Mouse (Mus musculus) gastrocnemius, postnatal 14 days (tissue): ENCODE results near the gene Tmem238. TPM values are rescaled to one million over a fixed set of nuclear protein-coding genes. Genes with fewer than 3 reads are reported as not detected.
A peak's percentile ranks its signal among the peaks of the same experiment; 100 is the strongest.
"Not testable (repeated sequence)": the region's sequence is repeated elsewhere in the genome, so short reads cannot be mapped to it uniquely, and the experiment has no call there.

Experiments used
- DNase-seq: peaks from one replicate; pipeline ENCODE4 v3.0.0; 2021; ENCODE audit warnings: mixed read lengths
- intact Hi-C: fragments of 180-260 bp; cut with DNase I; formaldehyde crosslinking; loops from one replicate; pipeline ENCODE4 v1.15.1; 2025; ENCODE audit warnings: low total_unique reads
- long read RNA-seq, 2 experiments: library from polyadenylated mRNA; stranded (forward); transcript quantifications; one replicate each; pipeline ENCODE4 v2.0.0; 2021
- total RNA-seq, 2 experiments: library from RNA; stranded (reverse); gene quantifications; 2 replicates each; pipeline ENCODE4 v1.2.3; 2021

Tmem238 gene
- total RNA-seq, result 1 to 10 TPM; 2.5 to 4.1 TPM
- long read RNA-seq, experiment 1, transcript Tmem238-202 (3 exons, 241 nt), result major isoform, 6 of 11 reads
- long read RNA-seq, experiment 1, partial matches to known transcripts, result 0 of 11 reads
- long read RNA-seq, experiment 1, other reads (novel, unspliced or antisense), result 2 of 11 reads
- long read RNA-seq, experiment 2, transcript Tmem238-202 (3 exons, 241 nt), result major isoform, 10 of 16 reads
- long read RNA-seq, experiment 2, partial matches to known transcripts, result 0 of 16 reads
- long read RNA-seq, experiment 2, other reads (novel, unspliced or antisense), result 2 of 16 reads

DNA sequence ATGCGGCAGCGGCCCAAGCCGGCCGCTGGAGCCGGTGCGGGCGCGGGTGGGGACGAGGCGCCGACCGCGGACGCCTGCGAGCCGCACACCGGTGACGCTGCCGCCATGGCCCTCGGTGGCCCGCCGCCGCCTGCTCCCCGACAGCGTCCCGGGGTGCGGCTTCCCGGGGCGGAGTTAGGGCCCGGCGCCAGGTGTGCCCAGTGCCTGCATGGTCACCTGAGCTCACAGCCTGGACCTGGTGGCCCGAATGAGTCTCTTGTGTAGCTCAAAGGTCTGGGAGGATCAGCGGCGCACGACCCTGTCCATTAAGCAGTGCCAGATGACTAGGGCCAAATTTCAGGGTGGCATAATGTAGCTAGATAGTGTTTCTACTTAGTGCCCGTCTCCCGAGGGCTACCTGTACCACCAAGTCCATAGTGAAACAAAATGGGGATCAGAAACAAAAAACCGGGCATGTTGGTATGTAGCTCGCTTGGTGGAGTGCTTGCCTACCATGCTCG is at the start of gene Tmem238:
Gene Tmem238, minus strand, starts transcription at position 221 of the 500 bp plus-strand sequence.
- DNase-seq, result peak; percentile 74
- intact Hi-C loops, result loop anchor here (5.0 kb wide), 1 partner anchor 87 kb away; no protein-coding TSS in a partner anchor

DNA sequence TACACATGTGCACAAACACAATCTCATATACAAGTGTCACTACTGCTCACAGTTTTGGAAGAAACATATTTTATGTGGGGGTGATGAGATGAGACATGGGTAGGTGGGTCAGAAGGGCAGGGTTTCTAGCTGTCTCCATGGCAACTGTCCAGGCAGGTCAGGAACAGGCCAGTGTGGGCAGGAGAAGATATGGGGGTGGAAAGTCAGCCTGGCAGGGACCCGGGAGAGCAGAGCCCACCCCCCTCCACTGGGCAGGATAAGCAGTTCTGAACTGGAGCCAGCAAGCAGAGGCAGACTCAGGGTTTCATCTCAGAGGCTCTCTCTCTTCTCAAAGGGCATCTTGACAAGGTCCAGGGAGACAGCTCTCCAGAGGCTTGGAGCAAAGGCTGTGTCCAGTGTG is 48.2 kb upstream of the Tmem238 start:
- no peak for DNase-seq
- intact Hi-C loops, result no loop called here

DNA sequence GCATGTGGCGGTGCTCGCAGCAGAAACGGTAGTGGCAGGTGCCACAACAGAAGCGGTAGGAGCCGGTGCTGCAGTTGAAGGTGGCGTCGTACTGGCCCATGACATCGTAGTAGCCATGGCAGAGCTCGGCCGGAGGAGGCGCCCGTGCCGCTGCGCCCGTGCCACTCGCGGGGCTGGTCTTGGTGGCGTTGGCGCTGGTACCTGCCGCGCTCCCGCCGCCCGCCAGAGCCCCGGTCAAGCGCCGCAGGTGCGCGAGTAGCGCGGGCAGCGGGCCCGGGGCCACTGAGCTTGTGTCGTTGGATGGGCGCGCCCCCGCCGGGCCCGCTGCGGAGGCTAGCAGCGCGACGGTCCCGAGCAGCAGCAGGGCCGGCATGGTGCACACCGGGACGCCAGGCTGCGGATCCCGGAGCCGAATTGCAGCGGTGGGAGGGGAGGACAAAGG is 46.9 kb upstream of the Tmem238 start:
- DNase-seq, result peak; percentile 37
- intact Hi-C loops, result no loop called here

DNA sequence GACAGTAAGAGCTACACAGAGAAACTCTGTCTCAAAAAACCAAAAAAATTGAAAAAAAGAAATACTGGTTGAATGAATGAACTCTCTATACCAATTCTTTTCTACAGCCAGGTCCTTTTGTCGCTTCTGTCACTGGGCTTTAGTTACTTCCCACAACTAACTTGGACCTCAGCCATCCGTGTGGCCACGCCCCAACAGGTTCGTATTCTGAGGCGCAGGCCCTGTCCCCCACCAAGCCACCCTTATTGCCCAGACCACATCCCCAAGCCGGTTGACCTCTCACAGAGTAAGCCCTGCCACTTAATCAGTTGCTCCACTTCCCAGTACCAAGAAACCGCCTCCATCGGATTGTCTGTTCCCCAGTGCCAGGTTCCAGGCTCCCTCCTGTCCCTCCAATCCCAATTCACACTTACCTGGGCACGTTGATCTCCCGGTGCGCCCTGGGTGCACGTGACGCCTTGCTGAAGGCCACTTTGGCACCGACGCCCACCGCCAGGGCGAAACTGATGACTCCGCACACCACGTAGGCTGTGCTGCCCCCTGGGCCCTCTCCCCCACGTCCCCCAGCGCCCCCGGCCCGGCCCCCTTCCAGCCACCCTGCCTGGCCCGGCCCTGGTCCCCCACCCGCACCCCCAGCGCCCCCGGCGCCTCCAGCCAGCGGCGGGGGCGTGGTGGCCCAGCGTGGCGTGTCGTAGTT is 46.3 kb upstream of the Tmem238 start:
- intact Hi-C loops, result no loop called here
- DNase-seq, result no peak

DNA sequence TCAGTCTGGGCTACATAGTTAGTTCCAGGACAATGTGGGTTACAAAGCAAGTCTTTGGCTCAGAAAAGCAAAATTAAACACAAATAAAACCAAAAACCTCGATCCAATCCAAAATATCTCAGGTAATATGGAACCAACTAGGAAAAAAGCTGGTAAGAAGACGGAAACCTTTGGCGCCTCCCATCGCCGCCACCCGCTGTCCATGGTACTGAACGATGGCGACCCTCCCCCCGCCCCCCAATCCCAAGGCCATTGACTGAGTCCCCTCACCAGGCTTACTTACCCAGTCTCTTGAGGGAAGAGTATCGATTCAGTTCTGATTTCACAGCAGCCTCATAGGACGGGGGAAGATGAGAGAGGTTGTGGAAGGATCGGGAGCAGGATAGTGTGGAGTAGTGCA is 41.0 kb upstream of the Tmem238 start:
- no peak for DNase-seq
- intact Hi-C loops, result no loop called here

DNA sequence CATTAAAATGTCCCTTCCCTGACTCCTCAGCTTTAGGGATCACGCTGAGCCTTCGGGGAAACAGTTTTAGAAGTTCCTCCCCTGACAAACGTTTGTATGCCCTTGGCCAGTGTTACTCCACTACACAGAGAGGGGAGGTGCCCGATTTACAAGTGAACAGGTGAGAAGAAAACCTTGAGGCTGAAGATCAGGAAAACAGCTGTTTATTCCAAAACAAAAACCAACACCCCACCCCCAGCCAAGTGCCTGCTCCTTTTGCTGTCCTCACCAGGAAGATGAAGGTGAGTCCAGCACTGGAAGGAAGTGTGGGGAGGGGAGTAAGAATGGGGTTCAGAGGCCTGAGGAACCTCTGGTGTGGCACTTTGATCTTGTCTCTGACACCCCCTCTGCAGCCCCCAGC is 35.9 kb upstream of the Tmem238 start:
- DNase-seq, result no peak
- intact Hi-C loops, result no loop called here

DNA sequence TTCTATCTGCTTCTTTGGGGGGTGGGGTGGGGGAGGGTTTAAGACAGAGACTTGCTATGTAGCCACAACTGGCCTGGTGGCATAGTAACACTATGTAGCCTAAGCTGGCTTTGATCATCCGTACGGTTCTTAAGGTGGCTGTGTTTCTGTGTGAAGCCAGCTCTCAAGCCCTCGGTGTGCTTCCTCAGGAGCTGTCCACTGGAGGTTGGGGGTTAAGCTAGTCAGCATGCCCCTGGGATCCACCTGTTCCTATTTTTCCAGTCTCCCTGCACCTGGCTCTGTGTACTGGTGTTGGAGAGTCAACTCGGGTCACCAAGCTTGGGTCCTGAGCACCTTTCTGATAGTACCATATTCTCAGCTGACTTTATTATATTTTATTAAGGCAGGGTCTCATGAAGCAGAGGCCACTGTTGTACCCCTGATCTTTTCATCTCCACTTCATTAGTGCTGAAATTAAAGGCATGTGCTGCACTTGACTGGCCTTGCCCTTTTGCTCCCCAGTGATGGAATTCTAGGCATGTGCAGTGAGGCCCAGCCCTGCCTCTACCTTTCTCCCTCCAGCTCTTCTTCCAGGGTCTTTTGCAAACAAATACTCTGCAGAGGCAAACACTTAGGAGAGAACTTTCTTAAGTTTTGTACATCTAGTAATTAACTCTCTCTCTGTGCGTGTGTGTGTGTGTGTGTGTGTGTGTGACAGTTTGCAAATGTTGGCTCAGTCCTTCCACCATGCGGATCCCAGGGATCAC is 32.9 kb upstream of the Tmem238 start:
- intact Hi-C loops, result no loop called here
- no peak for DNase-seq

DNA sequence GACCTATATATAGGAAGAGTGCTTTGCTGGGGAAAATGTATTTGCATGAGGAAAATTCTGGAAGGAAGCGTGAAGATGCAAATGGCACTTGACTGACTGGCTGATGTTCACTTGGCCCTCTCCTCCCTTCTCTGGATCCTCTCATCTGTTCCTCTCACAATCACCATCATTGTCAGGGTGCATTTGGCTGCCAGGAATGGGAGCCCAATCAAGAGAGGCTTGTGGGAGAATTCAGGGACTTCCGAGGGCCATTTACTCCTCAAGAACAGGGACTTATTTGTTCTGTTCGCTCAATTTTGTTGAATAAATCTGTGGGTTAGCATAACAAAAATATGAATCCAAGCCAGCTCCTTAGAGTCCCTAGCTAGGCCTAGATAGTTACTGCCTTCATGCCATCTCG is 32.2 kb upstream of the Tmem238 start:
- DNase-seq, result no peak
- intact Hi-C loops, result no loop called here

DNA sequence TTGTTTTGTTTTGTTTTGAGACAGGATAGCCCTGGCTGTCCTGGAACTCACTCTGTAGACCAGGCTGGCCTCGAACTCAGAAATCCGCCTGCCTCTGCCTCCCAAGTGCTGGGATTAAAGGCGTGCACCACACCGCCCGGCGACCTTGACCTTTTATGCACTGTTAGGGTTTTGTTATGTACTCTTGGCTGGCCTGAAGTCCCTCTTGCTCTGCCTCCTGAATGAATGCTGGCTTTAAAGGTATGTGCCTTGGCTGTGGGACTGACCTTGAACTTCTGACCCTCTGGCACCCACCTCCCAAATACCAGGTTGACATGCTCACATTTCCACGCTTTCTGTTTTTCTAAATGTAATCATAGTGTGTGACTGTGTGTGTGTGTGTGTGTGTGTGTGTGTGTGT is 31.5 kb upstream of the Tmem238 start:
- DNase-seq, intact Hi-C loops: not testable (repeated sequence)

DNA sequence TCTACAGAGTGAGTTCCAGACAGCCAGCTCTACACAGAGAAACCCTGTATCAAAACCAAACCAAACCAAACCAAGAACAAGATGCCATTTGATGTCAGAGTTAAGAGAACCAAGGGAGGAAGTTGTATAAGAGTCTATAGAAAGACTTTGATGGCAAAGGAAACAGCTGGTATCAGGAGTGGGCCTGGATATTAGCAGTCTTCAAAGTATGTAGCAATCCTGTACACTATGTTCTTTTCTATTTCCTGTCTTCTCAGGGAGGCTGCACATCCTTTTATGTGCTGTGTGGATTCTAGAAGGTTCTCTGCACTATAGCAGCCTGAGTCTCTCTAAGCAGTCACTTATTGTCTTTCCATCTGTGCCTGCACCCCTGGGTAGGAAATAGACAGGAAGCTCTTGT is 27.1 kb upstream of the Tmem238 start:
- intact Hi-C loops, result no loop called here

DNA sequence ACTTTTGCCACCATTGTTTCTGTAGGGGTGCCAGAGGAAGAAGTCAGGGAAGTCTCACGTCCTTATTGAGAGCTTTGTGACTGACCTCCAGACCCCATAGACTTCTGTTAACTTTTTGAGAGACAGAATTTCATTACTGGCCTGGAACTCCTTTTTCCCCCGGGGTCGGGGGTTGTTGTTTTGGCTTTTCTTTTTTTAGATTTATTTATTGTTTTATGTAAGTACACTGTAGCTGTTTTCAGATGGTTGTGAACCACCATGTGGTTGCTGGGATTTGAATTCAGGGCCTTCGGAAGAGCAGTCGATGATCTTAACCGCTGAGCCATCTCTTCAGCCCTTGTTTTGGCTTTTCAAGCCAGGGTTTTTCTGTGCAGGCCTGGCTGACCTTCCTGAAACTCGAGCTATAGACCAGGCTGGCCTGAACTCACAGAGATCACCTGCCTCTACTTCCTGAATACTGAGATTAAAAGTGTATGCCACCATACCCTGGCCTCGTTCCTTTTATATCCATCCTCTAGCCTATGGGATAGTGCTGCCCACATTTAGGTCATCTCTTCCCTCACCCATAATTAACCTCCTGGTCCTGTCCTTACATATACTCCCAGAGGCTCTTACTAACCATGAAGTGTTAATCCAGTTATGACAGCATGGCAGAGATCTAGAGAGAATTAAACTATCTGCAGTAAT is 23.8 kb upstream of the Tmem238 start:
- intact Hi-C loops, result no loop called here

More for the DNA sequence above, 27.1 kb upstream of the Tmem238 start:
- no peak for DNase-seq

DNA sequence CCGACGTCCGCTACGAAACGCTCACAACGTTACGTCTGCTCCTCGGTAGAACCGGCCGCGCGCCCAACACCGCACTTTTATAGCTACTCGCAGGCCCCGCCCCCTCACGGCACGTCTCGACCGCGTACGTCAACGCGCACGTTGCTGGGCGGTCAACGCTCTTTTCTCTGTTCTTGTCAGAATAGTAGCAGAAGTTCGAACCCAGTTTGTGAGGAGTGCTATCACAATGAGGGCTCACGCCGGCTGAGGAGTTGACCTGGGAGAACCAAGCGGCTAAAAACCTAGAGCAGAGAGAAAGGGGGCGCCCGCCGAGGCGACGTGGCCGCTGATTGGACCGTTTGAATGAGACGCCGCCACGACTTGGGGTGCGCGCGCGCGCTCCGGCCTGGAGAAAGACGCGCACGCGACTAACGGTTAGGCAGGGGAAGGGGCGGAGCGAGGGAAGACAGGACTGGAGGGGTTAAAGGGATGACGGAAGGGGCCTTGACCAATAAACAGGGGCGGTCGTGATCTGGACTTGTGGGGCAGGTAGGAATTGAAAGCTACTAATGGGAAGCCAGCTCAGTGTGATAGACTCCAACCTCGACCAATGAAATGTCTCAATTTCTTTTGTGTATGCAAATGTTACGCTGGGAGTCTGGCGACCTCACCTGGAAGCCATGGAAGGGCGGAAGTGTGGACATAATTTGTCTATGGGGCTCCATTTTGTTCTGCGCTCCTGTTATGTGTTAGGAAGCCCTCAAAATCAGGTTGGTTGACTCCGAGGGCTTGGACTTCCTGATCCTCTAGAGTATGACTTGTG is 23.0 kb upstream of the Tmem238 start, which contains the start of gene Ube2s:
Gene Ube2s, minus strand, starts transcription at position 288 of the 802 bp plus-strand sequence.
- peak; percentile 99 for DNase-seq
- intact Hi-C loops, result no loop called here

More for the DNA sequence above, 23.8 kb upstream of the Tmem238 start:
- DNase-seq, result no peak

DNA sequence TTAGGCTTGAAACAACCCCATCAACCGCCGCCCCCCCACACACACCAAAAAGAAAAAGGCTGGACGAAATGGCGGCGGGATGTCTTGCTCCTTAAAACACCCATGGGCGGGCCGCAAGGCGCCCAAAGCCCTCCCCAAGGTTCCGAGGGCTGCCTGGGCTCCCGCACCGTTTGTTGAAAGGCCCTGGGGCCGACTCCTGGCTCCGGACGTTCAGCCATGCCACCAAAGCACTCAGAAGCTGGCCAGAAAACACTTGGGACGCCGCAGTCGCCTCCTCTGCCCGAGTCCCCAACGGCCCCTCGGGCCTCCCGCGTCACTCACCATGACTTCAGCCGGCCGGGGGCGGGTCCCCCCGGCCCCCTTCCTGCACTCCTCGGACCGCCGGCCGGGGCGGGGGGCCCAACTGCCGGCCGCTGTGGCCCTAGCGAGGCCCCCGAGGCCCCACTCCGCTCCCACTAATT is 22.4 kb upstream of the Tmem238 start:
- intact Hi-C loops, result no loop called here

DNA sequence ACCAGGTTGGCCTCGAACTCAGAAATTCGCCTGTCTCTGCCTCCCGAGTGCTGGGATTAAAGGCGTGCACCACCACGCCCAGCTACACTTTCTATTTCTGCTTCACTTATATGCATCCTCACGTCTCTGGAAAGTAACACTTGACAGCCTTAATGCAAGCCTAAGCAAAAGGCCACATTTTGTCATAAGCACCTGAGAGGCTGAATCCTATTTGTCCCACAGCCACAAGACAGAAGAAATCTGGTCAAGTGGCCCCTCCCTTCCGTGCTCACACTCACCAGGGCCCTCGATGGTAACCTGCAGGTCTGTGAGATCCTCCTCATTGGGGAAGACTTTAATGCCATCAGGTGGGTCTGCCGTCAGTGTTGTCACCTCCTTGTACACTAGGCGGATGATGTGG is 21.7 kb upstream of the Tmem238 start:
- DNase-seq, intact Hi-C loops: not testable (repeated sequence)

More for the DNA sequence above, 22.4 kb upstream of the Tmem238 start:
- peak; percentile 40 for DNase-seq

DNA sequence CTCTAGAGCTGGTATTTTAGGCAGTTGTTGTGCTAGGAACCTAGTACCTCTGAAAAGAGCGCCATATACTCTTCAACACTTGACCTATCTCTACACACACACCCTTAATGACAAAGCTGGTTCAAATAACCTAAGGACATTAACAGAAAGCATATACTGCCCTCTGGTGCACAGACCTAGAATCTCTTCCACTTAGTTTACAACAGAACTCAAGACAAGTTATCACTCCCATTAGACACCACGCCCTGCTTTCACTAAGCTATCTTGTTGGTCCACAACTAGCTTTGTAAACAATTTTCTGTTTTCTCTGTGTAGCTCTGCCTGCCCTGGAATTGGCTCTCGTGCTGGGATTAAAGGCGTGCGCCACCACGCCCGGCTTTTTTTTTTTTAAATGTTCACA is 17.3 kb upstream of the Tmem238 start:
- intact Hi-C loops, result loop anchor here (10.0 kb wide), 2 partner anchors 182 to 252 kb away; no protein-coding TSS in a partner anchor
- no peak for DNase-seq

DNA sequence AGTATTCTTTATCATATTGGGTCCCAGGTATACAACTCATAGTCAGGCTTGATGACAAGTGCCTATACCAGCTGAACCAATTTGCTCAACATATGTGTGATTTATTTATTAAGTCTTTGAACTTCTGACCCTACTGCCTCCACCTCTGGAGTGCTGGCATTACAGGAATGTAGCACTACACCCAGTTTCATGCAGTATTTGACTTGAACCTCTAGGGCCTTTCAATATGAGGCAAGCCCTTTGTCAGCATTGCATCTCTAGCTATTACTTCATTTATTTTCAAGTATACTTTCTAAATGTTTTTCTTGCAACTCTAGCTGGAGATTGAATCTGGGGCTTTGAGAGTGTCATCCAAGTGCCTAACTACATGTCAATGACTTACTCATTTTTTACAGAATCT is 12.8 kb upstream of the Tmem238 start:
- intact Hi-C loops, result loop anchor here (10.0 kb wide), 2 partner anchors 177 to 247 kb away; no protein-coding TSS in a partner anchor
- no peak for DNase-seq

DNA sequence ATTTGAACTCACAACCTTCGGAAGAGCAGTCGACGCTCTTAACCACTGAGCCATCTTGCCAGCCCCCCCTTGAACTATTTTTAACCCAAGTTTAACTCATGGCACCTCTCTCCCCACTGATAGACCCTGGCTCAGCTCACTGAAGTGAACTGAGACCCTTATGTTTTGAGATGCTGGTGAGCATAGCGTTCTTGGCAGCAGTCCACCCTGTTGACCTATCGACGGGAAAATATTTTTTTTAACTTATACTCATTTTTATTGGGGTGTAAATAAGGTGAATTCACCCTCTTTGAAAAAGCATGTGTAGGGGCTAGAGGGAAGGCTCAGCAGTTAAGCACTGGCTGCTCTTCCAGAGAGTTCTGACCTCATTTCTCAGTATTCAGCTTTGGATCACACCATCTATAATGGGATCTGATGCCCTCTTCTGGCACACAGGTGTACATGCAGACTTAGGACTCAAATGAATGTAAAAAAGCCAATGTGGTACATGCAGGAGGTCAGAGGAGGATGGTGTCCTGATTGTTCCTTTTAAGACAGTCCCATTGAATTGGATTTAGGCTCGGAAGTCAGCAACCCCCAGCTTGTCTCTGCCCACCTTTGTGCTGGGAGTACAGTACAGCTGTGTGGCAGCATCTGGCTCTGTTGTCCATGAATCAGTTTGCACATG is 6.4 kb upstream of the Tmem238 start:
- no peak for DNase-seq

DNA sequence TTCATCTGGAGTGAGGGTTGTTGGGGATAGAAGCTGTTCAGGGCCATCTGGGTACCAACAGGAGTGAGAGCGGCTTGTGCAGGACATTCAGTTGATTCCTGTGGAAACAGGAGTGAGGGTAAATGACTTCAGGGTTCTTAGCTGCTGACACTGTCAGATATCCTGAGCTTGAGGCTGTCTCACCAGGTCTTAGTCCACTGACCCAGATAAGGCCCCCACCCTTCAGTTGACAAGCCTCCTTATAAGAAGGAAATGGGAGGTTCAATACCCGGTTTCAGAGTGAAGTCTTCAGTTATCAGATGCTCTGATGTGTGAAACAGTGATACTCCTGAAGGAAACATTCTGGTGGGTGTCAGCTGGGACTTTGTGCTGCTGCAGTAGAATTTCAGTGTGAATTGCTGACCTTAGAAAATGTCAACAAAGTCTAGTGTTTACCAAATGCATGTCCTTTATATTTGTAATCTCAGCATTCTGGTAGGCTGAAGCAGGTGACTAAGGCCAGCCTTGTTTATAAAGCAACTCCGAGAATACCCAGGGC is 5.2 kb upstream of the Tmem238 start:
- DNase-seq, result no peak
- intact Hi-C loops, result no loop called here

More for the DNA sequence above, 6.4 kb upstream of the Tmem238 start:
- intact Hi-C loops, result no loop called here
